Mouse (Mus musculus) CH12.LX (cell line): ENCODE measurements around the gene Stk35. TPM values are rescaled to one million over a fixed set of nuclear protein-coding genes. Genes with fewer than 3 reads are reported as not detected.

ENCODE experiments used
- DNase-seq: peaks from one replicate; pipeline ENCODE4 v3.0.0-alpha.2; 2013; ENCODE audit errors: extremely low read depth
- H3K27ac ChIP-seq: 2 replicates; pipeline ENCODE4 v1.5.1; 2012; ENCODE audit warnings: low read depth, mild to moderate bottlenecking, control low read depth, moderate library complexity; ENCODE audit not compliant: insufficient read depth
- H3K27me3 ChIP-seq: replicated peaks from 2 replicates; pipeline ENCODE3; 2012; ENCODE audit warnings: inconsistent platforms
- H3K36me3 ChIP-seq, 2 experiments: replicated peaks in 1 of 2; 2 replicates each; pipeline versions ENCODE3 to v1.6.1; 2012; ENCODE audit warnings: inconsistent platforms in 1 of 2, low read length in 1 of 2, mild to moderate bottlenecking in 1 of 2, mixed read lengths in 1 of 2, moderate library complexity in 1 of 2; ENCODE audit not compliant: control insufficient read depth in 1 of 2, insufficient read depth in 1 of 2
- H3K4me1 ChIP-seq, 2 experiments: 2 replicates each; pipeline ENCODE4 v1.6.1; 2012; ENCODE audit warnings: inconsistent platforms in 1 of 2, moderate library complexity in 1 of 2; ENCODE audit not compliant: insufficient read depth in 2 of 2, control insufficient read depth in 1 of 2
- H3K4me2 ChIP-seq: 2 replicates; pipeline ENCODE4 v1.6.1; 2012; ENCODE audit warnings: low read depth, mild to moderate bottlenecking, control low read depth; ENCODE audit not compliant: poor library complexity, insufficient read depth, severe bottlenecking
- H3K4me3 ChIP-seq, 3 experiments: fragments of 150-350 bp in 1 of 3; sonication (generic) in 1 of 3; replicated peaks in 1 of 3; 2 replicates each; pipeline versions ENCODE3 to v1.5.1; 2011 to 2012; ENCODE audit warnings: low read depth in 2 of 3, low read length in 2 of 3, mild to moderate bottlenecking in 2 of 3, moderate library complexity in 2 of 3, control low read depth in 1 of 3, improper control_type of control experiment in 1 of 3, inconsistent platforms in 1 of 3, mixed read lengths in 1 of 3; ENCODE audit not compliant: poor library complexity in 1 of 3
- H3K79me2 ChIP-seq: replicated peaks from 2 replicates; pipeline ENCODE4 v1.6.1; 2012; ENCODE audit warnings: mild to moderate bottlenecking, moderate library complexity; ENCODE audit not compliant: control insufficient read depth, poor library complexity, insufficient read depth, severe bottlenecking; ENCODE audit errors: extremely low read depth
- H3K9ac ChIP-seq: 2 replicates; pipeline ENCODE4 v1.6.1; 2012; ENCODE audit warnings: low read depth, mild to moderate bottlenecking, control low read depth, moderate library complexity; ENCODE audit not compliant: insufficient read depth
- H3K9me3 ChIP-seq: replicated peaks from 2 replicates; pipeline ENCODE3; 2012; ENCODE audit warnings: low read length, inconsistent platforms, mixed read lengths
- BHLHE40 ChIP-seq: IDR thresholded peaks from 2 replicates; pipeline ENCODE4 v1.6.1; 2011; ENCODE audit warnings: mild to moderate bottlenecking, low read depth, low read length, improper control_type of control experiment
- ELF1 ChIP-seq: IDR thresholded peaks from 2 replicates; pipeline ENCODE4 v1.6.1; 2014; ENCODE audit warnings: low read depth, mild to moderate bottlenecking, inconsistent platforms, low read length, improper control_type of control experiment
- GABPA ChIP-seq: IDR thresholded peaks from 2 replicates; pipeline ENCODE4 v1.6.1; 2012; ENCODE audit warnings: low read depth, low read length, improper control_type of control experiment, inconsistent platforms; ENCODE audit not compliant: insufficient replicate concordance
- JUN ChIP-seq: IDR thresholded peaks from 2 replicates; pipeline ENCODE4 v1.6.1; 2011; ENCODE audit warnings: low read depth, mild to moderate bottlenecking, low read length, improper control_type of control experiment, moderate library complexity; ENCODE audit not compliant: insufficient read depth
- JUND ChIP-seq: conservative IDR thresholded peaks from 2 replicates; pipeline ENCODE4 v1.6.1; 2011; ENCODE audit warnings: low read depth, low read length, improper control_type of control experiment
- KAT2A ChIP-seq: IDR thresholded peaks from 2 replicates; pipeline ENCODE4 v1.6.1; 2012; ENCODE audit warnings: low read length, improper control_type of control experiment, inconsistent platforms; ENCODE audit not compliant: insufficient replicate concordance
- MAX ChIP-seq: IDR thresholded peaks from 2 replicates; pipeline ENCODE4 v1.6.1; 2011; ENCODE audit warnings: low read length, improper control_type of control experiment
- MEF2A ChIP-seq: IDR thresholded peaks from 2 replicates; pipeline ENCODE4 v1.6.1; 2014; ENCODE audit warnings: low read depth, mild to moderate bottlenecking, inconsistent platforms, low read length, improper control_type of control experiment, borderline replicate concordance
- MXI1 ChIP-seq: IDR thresholded peaks from 2 replicates; pipeline ENCODE4 v1.6.1; 2011; ENCODE audit warnings: mild to moderate bottlenecking, low read depth, low read length, improper control_type of control experiment
- MYC ChIP-seq: IDR thresholded peaks from 2 replicates; pipeline ENCODE4 v1.6.1; 2011; ENCODE audit warnings: low read depth, mild to moderate bottlenecking, improper control_type of control experiment, low read length
- NELFE ChIP-seq: IDR thresholded peaks from 2 replicates; pipeline ENCODE4 v1.6.1; 2011; ENCODE audit warnings: low read depth, low read length, improper control_type of control experiment
- NRF1 ChIP-seq: IDR thresholded peaks from 2 replicates; pipeline ENCODE4 v1.6.1; 2014; ENCODE audit warnings: low read depth, mild to moderate bottlenecking, inconsistent platforms, low read length, improper control_type of control experiment, moderate library complexity
- POLR2A ChIP-seq: IDR thresholded peaks from 2 replicates; pipeline ENCODE4 v1.6.1; 2011; ENCODE audit warnings: low read depth, mild to moderate bottlenecking, improper control_type of control experiment, low read length
- RAD21 ChIP-seq: IDR thresholded peaks from 2 replicates; pipeline ENCODE4 v1.6.1; 2011; ENCODE audit warnings: low read depth, mild to moderate bottlenecking, low read length, improper control_type of control experiment, moderate library complexity
- TCF12 ChIP-seq: IDR thresholded peaks from 2 replicates; pipeline ENCODE4 v1.6.1; 2014; ENCODE audit warnings: low read depth, mild to moderate bottlenecking, inconsistent platforms, low read length, improper control_type of control experiment
- UBTF ChIP-seq: IDR thresholded peaks from 2 replicates; pipeline ENCODE4 v1.6.1; 2012; ENCODE audit warnings: low read depth, mild to moderate bottlenecking, inconsistent platforms, low read length, improper control_type of control experiment, moderate library complexity
- USF1 ChIP-seq: IDR thresholded peaks from 2 replicates; pipeline ENCODE4 v1.6.1; 2014; ENCODE audit warnings: low read depth, mild to moderate bottlenecking, inconsistent platforms, low read length, improper control_type of control experiment
- USF2 ChIP-seq: conservative IDR thresholded peaks from 2 replicates; pipeline ENCODE4 v1.6.1; 2011; ENCODE audit warnings: low read depth, low read length, improper control_type of control experiment
- ZKSCAN1 ChIP-seq: IDR thresholded peaks from 2 replicates; pipeline ENCODE4 v1.6.1; 2012; ENCODE audit warnings: low read depth, inconsistent platforms, low read length, improper control_type of control experiment, borderline replicate concordance
- ZMIZ1 ChIP-seq: IDR thresholded peaks from 2 replicates; pipeline ENCODE4 v1.6.1; 2012; ENCODE audit warnings: low read depth, mild to moderate bottlenecking, inconsistent platforms, low read length, improper control_type of control experiment
- dilution Hi-C: fragments of 300-500 bp; cut with MboI; formaldehyde crosslinking; loops from 2 replicates; pipeline ENCODE4 v1.14.3; 2020; ENCODE audit warnings: low sequenced_read_pairs; ENCODE audit not compliant: extremely low pct_unique_long_range_greater_than_20kb, extremely low pct_ligation_motif_present
- in situ Hi-C: fragments of 300-500 bp; cut with MboI; formaldehyde crosslinking; loops from 3 replicates; pipeline ENCODE4 v1.14.3; 2019; ENCODE audit warnings: low sequenced_read_pairs, low pct_ligation_motif_present, low pct_unique_long_range_greater_than_20kb, mixed read lengths
- polyA plus RNA-seq: library from polyadenylated mRNA; unstranded; fragments of >175 nt; gene quantifications from 2 replicates; pipeline ENCODE4 v1.2.1, GENCODE M21; 2012; ENCODE audit warnings: low read depth; ENCODE audit not compliant: insufficient read length
- total RNA-seq, 2 experiments: library from RNA; depleted of rRNA; stranded (reverse); fragments of 300-350 nt in 1 of 2; fragments of >200 nt in 1 of 2; gene quantifications; 2 replicates each; pipeline ENCODE4 v1.2.3; 2012 to 2014

Stk35 gene
- total and polyA plus RNA-seq, 3 experiments, result 4.5 to 22.7 (median 7.3) TPM

DNA sequence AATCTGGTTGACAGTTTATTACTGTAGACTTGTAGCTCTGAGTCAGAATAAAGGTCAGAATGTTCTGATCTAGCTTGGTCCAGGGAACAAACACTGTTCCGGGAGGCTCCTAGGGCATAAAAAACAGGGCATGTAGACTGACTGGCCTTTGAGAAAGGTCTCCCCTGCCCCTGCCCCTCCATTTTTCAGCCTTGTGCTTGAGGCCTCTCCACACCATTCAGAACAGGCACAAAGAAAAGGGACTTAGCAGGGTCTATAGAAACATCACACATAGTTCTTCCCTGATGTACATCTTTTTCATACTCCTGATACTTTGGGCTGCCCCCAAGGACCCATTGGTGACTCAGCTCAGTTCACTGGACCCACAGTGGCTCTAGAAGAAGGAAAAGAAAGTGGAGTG lies 18.3 kb upstream of the Stk35 start:
- Histone ChIP-seq H3K79me2 (no peaks in the 10 kb centered on the region), H3K9me3 (no peaks in the 10 kb centered on the region), H3K9ac (no peak overlapping the region), H3K4me2 (no peak overlapping the region), H3K27ac (no peak overlapping the region), H3K27me3 (peaks cover 4% of the 10 kb centered on the region), H3K4me1 (no peaks in the 10 kb centered on the region), H3K4me3 (no peak overlapping the region), H3K36me3 (no peaks in the 10 kb centered on the region)
- DNase-seq, result no peak
- dilution Hi-C loops (no loop called here), in situ Hi-C loops (no loop called here)
- no peak for TF ChIP-seq KAT2A
- no peak for TF ChIP-seq TCF12
- TF ChIP-seq ZMIZ1, result no peak
- no peak for TF ChIP-seq JUN
- no peak for TF ChIP-seq MEF2A
- TF ChIP-seq UBTF, result no peak
- TF ChIP-seq MYC, result no peak
- no peak for TF ChIP-seq GABPA
- no peak for TF ChIP-seq NRF1
- TF ChIP-seq BHLHE40, result no peak
- no peak for TF ChIP-seq JUND

DNA sequence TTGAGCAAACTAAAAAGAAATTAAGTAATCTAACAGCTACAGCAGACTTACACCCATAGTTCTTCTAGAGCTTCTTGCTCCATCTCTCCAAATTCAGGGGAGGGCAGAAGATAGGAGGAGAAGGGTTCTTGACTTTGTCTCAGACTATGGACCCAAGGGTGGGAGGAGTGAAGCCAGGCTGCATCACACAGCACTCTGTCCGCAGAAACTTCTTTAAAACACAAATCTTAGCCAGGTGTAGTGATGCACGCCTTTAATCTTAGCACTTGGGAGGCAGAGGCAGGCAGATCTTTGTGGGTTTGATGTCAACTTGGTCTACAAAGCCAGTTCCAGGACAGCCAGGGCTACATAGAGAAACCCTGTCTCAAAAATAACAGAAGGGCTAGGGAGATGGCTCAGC lies 3.8 kb upstream of the Stk35 start:
- in situ Hi-C loops (no loop called here), dilution Hi-C loops (no loop called here)
- Histone ChIP-seq H3K4me3 (no peak overlapping the region), H3K9ac (no peak overlapping the region), H3K27ac (no peak overlapping the region), H3K4me2 (no peak overlapping the region), H3K4me1 (peaks cover 0 to 6% of the 10 kb centered on the region in 2 experiments; a peak in 2 of 4 replicates), H3K27me3 (peaks cover 2% of the 10 kb centered on the region), H3K79me2 (no peaks in the 10 kb centered on the region), H3K9me3 (peaks cover 11% of the 10 kb centered on the region), H3K36me3 (no peaks in the 10 kb centered on the region)
- no peak for DNase-seq
- TF ChIP-seq MAX, result no peak
- TF ChIP-seq MXI1, result no peak
- no peak for TF ChIP-seq USF2
- no peak for TF ChIP-seq USF1
- no peak for TF ChIP-seq POLR2A
- TF ChIP-seq JUND, result no peak
- no peak for TF ChIP-seq NRF1
- TF ChIP-seq ELF1, result no peak
- no peak for TF ChIP-seq NELFE
- TF ChIP-seq KAT2A, result no peak
- no peak for TF ChIP-seq RAD21
- TF ChIP-seq ZKSCAN1, result no peak
